Mouse (Mus musculus) small intestine, adult 2 months (tissue): Measurements from ENCODE around the gene Coq3.

Experiments used
- CTCF ChIP-seq: fragments of 200-500 bp; IDR thresholded peaks from 2 replicates; pipeline ENCODE4 v1.5.1; 2012; ENCODE audit warnings: low read depth, mild to moderate bottlenecking, control low read depth, inconsistent platforms, low read length, moderate library complexity, mixed read lengths; ENCODE audit not compliant: insufficient replicate concordance, insufficient read length; ENCODE audit errors: extremely low read depth
- POLR2A ChIP-seq: fragments of 200-500 bp; IDR thresholded peaks from 2 replicates; pipeline ENCODE4 v1.6.1; 2012; ENCODE audit warnings: low read depth, mild to moderate bottlenecking, control low read depth, inconsistent platforms, low read length, moderate library complexity

DNA sequence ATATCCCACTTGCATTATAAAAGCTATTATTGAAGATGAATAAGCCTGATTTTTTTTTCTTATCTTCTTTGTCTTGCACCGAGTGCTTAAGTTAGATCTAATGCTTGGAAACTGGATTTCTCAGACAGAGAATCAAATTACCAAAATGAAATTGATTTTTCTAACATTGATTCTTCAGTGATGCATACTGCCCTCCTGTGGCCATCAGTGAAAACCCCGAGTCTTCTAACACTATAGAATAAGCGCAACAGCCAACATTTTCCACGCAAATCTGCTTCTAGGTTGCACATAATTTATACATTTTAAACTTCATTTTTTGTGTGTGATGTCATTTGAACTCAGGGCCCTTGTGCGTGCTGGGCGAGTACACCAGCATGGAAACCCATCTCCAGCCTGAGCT is 72.0 kb downstream of the Coq3 start:
- 0 out of 2 replicates have a peak, but pooled peaks have one; percentile 6 for TF ChIP-seq CTCF
- TF ChIP-seq POLR2A, result no peak
